Mouse (Mus musculus) MEL (cell line): Measurements from ENCODE around the gene Mrpl22. TPM values are rescaled to one million over a fixed set of nuclear protein-coding genes. Genes with fewer than 3 reads are reported as not detected.

Experiments
- DNase-seq: peaks from one replicate; pipeline ENCODE4 v3.0.0; 2011; ENCODE audit warnings: low read depth, low spot score
- H3K27ac ChIP-seq: 2 replicates; pipeline ENCODE4 v1.5.1; 2012; ENCODE audit warnings: low read depth, mild to moderate bottlenecking, control low read depth, low read length, moderate library complexity; ENCODE audit not compliant: control insufficient read depth
- H3K27me3 ChIP-seq, 2 experiments: fragments of 150-350 bp in 1 of 2; sonication (generic) in 1 of 2; 2 replicates each; pipeline ENCODE4 v1.6.1; 2012; ENCODE audit warnings: low read length in 2 of 2, mild to moderate bottlenecking in 2 of 2, improper control_type of control experiment in 1 of 2, moderate library complexity in 1 of 2; ENCODE audit not compliant: insufficient read depth in 2 of 2, control insufficient read depth in 1 of 2
- H3K36me3 ChIP-seq, 2 experiments: 2 replicates each; pipeline ENCODE4 v1.6.1; 2012 to 2014; ENCODE audit warnings: low read length in 2 of 2, improper control_type of control experiment in 1 of 2, inconsistent platforms in 1 of 2, mild to moderate bottlenecking in 1 of 2; ENCODE audit not compliant: insufficient read depth in 2 of 2, control insufficient read depth in 1 of 2
- H3K4me1 ChIP-seq, 2 experiments: fragments of 150-350 bp in 1 of 2; sonication (generic) in 1 of 2; 2 replicates each; pipeline ENCODE4 v1.6.1; 2012; ENCODE audit warnings: low read length in 2 of 2, improper control_type of control experiment in 1 of 2, mild to moderate bottlenecking in 1 of 2; ENCODE audit not compliant: insufficient read depth in 2 of 2, control insufficient read depth in 1 of 2
- H3K4me3 ChIP-seq, 2 experiments: fragments of 150-350 bp in 1 of 2; sonication (generic) in 1 of 2; 2 replicates each; pipeline ENCODE4 v1.5.1; 2012; ENCODE audit warnings: low read depth in 2 of 2, low read length in 2 of 2, mild to moderate bottlenecking in 2 of 2, moderate library complexity in 2 of 2, control low read depth in 1 of 2, improper control_type of control experiment in 1 of 2; ENCODE audit not compliant: control insufficient read depth in 1 of 2, insufficient read depth in 1 of 2
- H3K79me2 ChIP-seq: 2 replicates; pipeline ENCODE4 v1.6.1; 2012; ENCODE audit warnings: mild to moderate bottlenecking, low read length, moderate library complexity; ENCODE audit not compliant: control insufficient read depth, poor library complexity, insufficient read depth
- H3K9ac ChIP-seq: 2 replicates; pipeline ENCODE4 v1.6.1; 2012; ENCODE audit warnings: low read depth, mild to moderate bottlenecking, control low read depth, low read length, moderate library complexity; ENCODE audit not compliant: control insufficient read depth, poor library complexity, severe bottlenecking
- H3K9me3 ChIP-seq: fragments of 150-350 bp; sonication (generic); replicated peaks from 2 replicates; pipeline ENCODE4 v1.6.1; 2012; ENCODE audit warnings: mild to moderate bottlenecking, low read length, improper control_type of control experiment, moderate library complexity; ENCODE audit not compliant: insufficient read depth
- CHD1 ChIP-seq: IDR thresholded peaks from 2 replicates; pipeline ENCODE4 v1.6.1; 2012; ENCODE audit warnings: low read depth, mild to moderate bottlenecking, inconsistent platforms, low read length, improper control_type of control experiment
- CHD2 ChIP-seq: IDR thresholded peaks from 2 replicates; pipeline ENCODE4 v1.6.1; 2011; ENCODE audit warnings: low read length, improper control_type of control experiment
- E2F4 ChIP-seq: IDR thresholded peaks from 2 replicates; pipeline ENCODE4 v1.6.1; 2011; ENCODE audit warnings: low read depth, low read length, improper control_type of control experiment, borderline replicate concordance
- JUND ChIP-seq: IDR thresholded peaks from 2 replicates; pipeline ENCODE4 v1.6.1; 2011; ENCODE audit warnings: low read depth, mild to moderate bottlenecking, improper control_type of control experiment, low read length
- MAX ChIP-seq: IDR thresholded peaks from 2 replicates; pipeline ENCODE4 v1.6.1; 2011; ENCODE audit warnings: low read length, improper control_type of control experiment
- MAZ ChIP-seq: IDR thresholded peaks from 2 replicates; pipeline ENCODE4 v1.6.1; 2012; ENCODE audit warnings: low read depth, mild to moderate bottlenecking, inconsistent platforms, low read length, improper control_type of control experiment
- MXI1 ChIP-seq: IDR thresholded peaks from 2 replicates; pipeline ENCODE4 v1.6.1; 2011; ENCODE audit warnings: mild to moderate bottlenecking, low read depth, low read length, improper control_type of control experiment
- MYC ChIP-seq: IDR thresholded peaks from 2 replicates; pipeline ENCODE4 v1.6.1; 2011; ENCODE audit warnings: low read depth, mild to moderate bottlenecking, low read length, improper control_type of control experiment, moderate library complexity
- NELFE ChIP-seq: IDR thresholded peaks from 2 replicates; pipeline ENCODE4 v1.6.1; 2011; ENCODE audit warnings: low read depth, low read length, improper control_type of control experiment
- NRF1 ChIP-seq: IDR thresholded peaks from 2 replicates; pipeline ENCODE4 v1.6.1; 2014; ENCODE audit warnings: low read depth, mild to moderate bottlenecking, inconsistent platforms, low read length, improper control_type of control experiment, moderate library complexity; ENCODE audit not compliant: poor library complexity, insufficient read depth, severe bottlenecking
- POLR2A ChIP-seq, 2 experiments: IDR thresholded peaks; 2 replicates each; pipeline ENCODE4 v1.6.1; 2011 to 2012; ENCODE audit warnings: low read length in 2 of 2, mild to moderate bottlenecking in 2 of 2, control low read depth in 1 of 2, improper control_type of control experiment in 1 of 2, low read depth in 1 of 2, moderate library complexity in 1 of 2; ENCODE audit not compliant: control insufficient read depth in 1 of 2, insufficient read depth in 1 of 2, poor library complexity in 1 of 2
- RCOR1 ChIP-seq: IDR thresholded peaks from 2 replicates; pipeline ENCODE4 v1.6.1; 2012; ENCODE audit warnings: low read depth, mild to moderate bottlenecking, inconsistent platforms, low read length, improper control_type of control experiment
- SMC3 ChIP-seq: IDR thresholded peaks from 2 replicates; pipeline ENCODE4 v1.6.1; 2011; ENCODE audit warnings: low read depth, low read length, improper control_type of control experiment
- TBP ChIP-seq: IDR thresholded peaks from 2 replicates; pipeline ENCODE4 v1.8.0; 2011; ENCODE audit warnings: low read depth, low read length, improper control_type of control experiment
- TCF12 ChIP-seq: IDR thresholded peaks from 2 replicates; pipeline ENCODE4 v1.6.1; 2014; ENCODE audit warnings: low read depth, mild to moderate bottlenecking, inconsistent platforms, low read length, improper control_type of control experiment, moderate library complexity
- USF1 ChIP-seq: IDR thresholded peaks from 2 replicates; pipeline ENCODE4 v1.6.1; 2014; ENCODE audit warnings: low read depth, mild to moderate bottlenecking, inconsistent platforms, low read length, improper control_type of control experiment, moderate library complexity
- USF2 ChIP-seq, 2 experiments: IDR thresholded peaks; 2 replicates each; pipeline ENCODE4 v1.6.1; 2011 to 2012; ENCODE audit warnings: improper control_type of control experiment in 2 of 2, low read length in 2 of 2, borderline replicate concordance in 1 of 2, inconsistent platforms in 1 of 2, low read depth in 1 of 2, mild to moderate bottlenecking in 1 of 2; ENCODE audit not compliant: insufficient read depth in 1 of 2
- ZC3H11A ChIP-seq: IDR thresholded peaks from 2 replicates; pipeline ENCODE4 v1.6.1; 2012; ENCODE audit warnings: low read depth, mild to moderate bottlenecking, inconsistent platforms, low read length, improper control_type of control experiment
- ZKSCAN1 ChIP-seq: IDR thresholded peaks from 2 replicates; pipeline ENCODE4 v1.6.1; 2012; ENCODE audit warnings: low read depth, mild to moderate bottlenecking, inconsistent platforms, low read length, improper control_type of control experiment, moderate library complexity
- polyA plus RNA-seq, 2 experiments: library from polyadenylated mRNA; stranded (reverse) in 1 of 2; unstranded in 1 of 2; fragments of >175 nt in 1 of 2; fragments of >200 nt in 1 of 2; gene quantifications; 2 replicates each; pipeline versions ENCODE4 v1.2.1 to v1.2.4; 2012; ENCODE audit warnings: low replicate concordance in 2 of 2, low read depth in 1 of 2; ENCODE audit not compliant: insufficient read length in 2 of 2, insufficient read depth in 1 of 2, missing spikeins in 1 of 2
- total RNA-seq: library from RNA; depleted of rRNA; stranded (reverse); fragments of 300-350 nt; gene quantifications from 2 replicates; pipeline ENCODE4 v1.2.3, GENCODE M21; 2012

The Mrpl22 gene
- total and polyA plus RNA-seq, 3 experiments: 144 to 187 TPM; not detected in 1

DNA sequence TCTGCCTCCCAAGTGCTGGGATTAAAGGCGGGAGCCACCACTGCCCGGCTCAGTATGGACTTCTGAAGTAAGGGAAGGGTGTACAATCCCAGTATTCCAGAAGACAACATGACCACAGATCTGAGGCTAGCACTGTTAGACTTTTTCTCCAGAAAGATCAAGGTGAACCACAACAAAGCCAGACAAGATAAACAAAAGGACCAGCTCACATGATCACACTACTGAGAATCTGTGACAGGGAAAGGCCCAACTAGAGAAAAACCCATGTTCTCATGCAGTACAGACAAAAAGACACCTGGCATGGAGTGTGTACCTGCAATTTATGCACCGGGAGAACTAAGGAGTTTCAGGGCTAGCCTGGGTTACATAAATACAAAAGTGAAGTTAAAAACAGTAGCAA, 39.4 kb upstream of the Mrpl22 start:
- TF ChIP-seq POLR2A (IDR thresholded peaks at IDR 0.05; ENCODE audit: control insufficient read depth in 1 of 2, insufficient read depth in 1 of 2, low read depth in 1 of 2, low read length in 2 of 2, poor library complexity in 1 of 2): no peak
- no peak for TF ChIP-seq NRF1
- no peak for TF ChIP-seq MAX
- no peak for TF ChIP-seq MXI1
- no peak for TF ChIP-seq RCOR1
- no peak for TF ChIP-seq ZC3H11A
- no peak for TF ChIP-seq MYC
- no peak for TF ChIP-seq NELFE
- TF ChIP-seq ZKSCAN1: no peak
- TF ChIP-seq CHD2: no peak
- no peak for TF ChIP-seq JUND
- no peak for TF ChIP-seq TCF12
- no peak for TF ChIP-seq E2F4
- TF ChIP-seq USF1: no peak
- TF ChIP-seq CHD1: no peak
- Histone ChIP-seq H3K27me3 (no peaks in the 10 kb centered on the region), H3K9ac (no peak overlapping the region), H3K9me3 (no peaks in the 10 kb centered on the region), H3K79me2 (no peaks in the 10 kb centered on the region), H3K4me3 (no peak overlapping the region), H3K4me1 (peaks cover 3 to 5% of the 10 kb centered on the region in 2 experiments; a peak in 3 of 4 replicates), H3K36me3 (peaks cover 9 to 29% of the 10 kb centered on the region in 2 experiments), H3K27ac (no peak overlapping the region)
- no peak for DNase-seq

GRCm38 (mm10) chr11:58134869-58135268, 36.6 kb upstream of the Mrpl22 start:
- H3K9me3 ChIP-seq: no peaks in the 10 kb centered on the region
- TF ChIP-seq USF2 (IDR thresholded peaks at IDR 0.05; ENCODE audit: borderline replicate concordance in 1 of 2, insufficient read depth in 1 of 2, low read depth in 1 of 2, low read length in 2 of 2) (no peak), MAZ (no peak), TCF12 (no peak), RCOR1 (no peak), TBP (no peak), SMC3 (no peak), E2F4 (no peak), MXI1 (no peak)
- peak; percentile 39 for DNase-seq
- H3K27ac ChIP-seq: no peak overlapping the region
- H3K4me3 ChIP-seq: no peak overlapping the region
- H3K36me3 ChIP-seq: peaks cover 0 to 38% of the 10 kb centered on the region in 2 experiments; a peak in 2 of 4 replicates
- H3K4me1 ChIP-seq: no peaks in the 10 kb centered on the region
- no peak overlapping the region for H3K9ac ChIP-seq
- no peaks in the 10 kb centered on the region for H3K27me3 ChIP-seq
- no peaks in the 10 kb centered on the region for H3K79me2 ChIP-seq
